Mouse (Mus musculus) MEL (cell line): Measurements from ENCODE around the gene Dusp1. TPM values are rescaled to one million over a fixed set of nuclear protein-coding genes. Genes with fewer than 3 reads are reported as not detected.

Experiments used
- DNase-seq: peaks from one replicate; pipeline ENCODE4 v3.0.0; 2011; ENCODE audit warnings: low read depth, low spot score
- H3K27ac ChIP-seq: 2 replicates; pipeline ENCODE4 v1.5.1; 2012; ENCODE audit warnings: low read depth, mild to moderate bottlenecking, control low read depth, low read length, moderate library complexity; ENCODE audit not compliant: control insufficient read depth
- H3K27me3 ChIP-seq, 2 experiments: fragments of 150-350 bp in 1 of 2; sonication (generic) in 1 of 2; 2 replicates each; pipeline ENCODE4 v1.6.1; 2012; ENCODE audit warnings: low read length in 2 of 2, mild to moderate bottlenecking in 2 of 2, improper control_type of control experiment in 1 of 2, moderate library complexity in 1 of 2; ENCODE audit not compliant: insufficient read depth in 2 of 2, control insufficient read depth in 1 of 2
- H3K36me3 ChIP-seq, 2 experiments: 2 replicates each; pipeline ENCODE4 v1.6.1; 2012 to 2014; ENCODE audit warnings: low read length in 2 of 2, improper control_type of control experiment in 1 of 2, inconsistent platforms in 1 of 2, mild to moderate bottlenecking in 1 of 2; ENCODE audit not compliant: insufficient read depth in 2 of 2, control insufficient read depth in 1 of 2
- H3K4me1 ChIP-seq, 2 experiments: fragments of 150-350 bp in 1 of 2; sonication (generic) in 1 of 2; 2 replicates each; pipeline ENCODE4 v1.6.1; 2012; ENCODE audit warnings: low read length in 2 of 2, improper control_type of control experiment in 1 of 2, mild to moderate bottlenecking in 1 of 2; ENCODE audit not compliant: insufficient read depth in 2 of 2, control insufficient read depth in 1 of 2
- H3K4me3 ChIP-seq, 2 experiments: fragments of 150-350 bp in 1 of 2; sonication (generic) in 1 of 2; 2 replicates each; pipeline ENCODE4 v1.5.1; 2012; ENCODE audit warnings: low read depth in 2 of 2, low read length in 2 of 2, mild to moderate bottlenecking in 2 of 2, moderate library complexity in 2 of 2, control low read depth in 1 of 2, improper control_type of control experiment in 1 of 2; ENCODE audit not compliant: control insufficient read depth in 1 of 2, insufficient read depth in 1 of 2
- H3K79me2 ChIP-seq: 2 replicates; pipeline ENCODE4 v1.6.1; 2012; ENCODE audit warnings: mild to moderate bottlenecking, low read length, moderate library complexity; ENCODE audit not compliant: control insufficient read depth, poor library complexity, insufficient read depth
- H3K9ac ChIP-seq: 2 replicates; pipeline ENCODE4 v1.6.1; 2012; ENCODE audit warnings: low read depth, mild to moderate bottlenecking, control low read depth, low read length, moderate library complexity; ENCODE audit not compliant: control insufficient read depth, poor library complexity, severe bottlenecking
- H3K9me3 ChIP-seq: fragments of 150-350 bp; sonication (generic); replicated peaks from 2 replicates; pipeline ENCODE4 v1.6.1; 2012; ENCODE audit warnings: mild to moderate bottlenecking, low read length, improper control_type of control experiment, moderate library complexity; ENCODE audit not compliant: insufficient read depth
- CHD1 ChIP-seq: IDR thresholded peaks from 2 replicates; pipeline ENCODE4 v1.6.1; 2012; ENCODE audit warnings: low read depth, mild to moderate bottlenecking, inconsistent platforms, low read length, improper control_type of control experiment
- CHD2 ChIP-seq: IDR thresholded peaks from 2 replicates; pipeline ENCODE4 v1.6.1; 2011; ENCODE audit warnings: low read length, improper control_type of control experiment
- ETS1 ChIP-seq: IDR thresholded peaks from 2 replicates; pipeline ENCODE4 v1.6.1; 2012; ENCODE audit warnings: low read depth, mild to moderate bottlenecking, inconsistent platforms, low read length, improper control_type of control experiment, moderate library complexity
- GATA1 ChIP-seq: IDR thresholded peaks from 2 replicates; pipeline ENCODE4 v1.6.1; 2011; ENCODE audit warnings: low read depth, low read length, improper control_type of control experiment
- HCFC1 ChIP-seq: IDR thresholded peaks from 2 replicates; pipeline ENCODE4 v1.6.1; 2012; ENCODE audit warnings: low read depth, mild to moderate bottlenecking, inconsistent platforms, low read length, improper control_type of control experiment, moderate library complexity
- KAT2A ChIP-seq: conservative IDR thresholded peaks from 2 replicates; pipeline ENCODE4 v1.6.1; 2012; ENCODE audit warnings: low read depth, low read length, improper control_type of control experiment, inconsistent platforms
- MAX ChIP-seq: IDR thresholded peaks from 2 replicates; pipeline ENCODE4 v1.6.1; 2011; ENCODE audit warnings: low read length, improper control_type of control experiment
- MAZ ChIP-seq: IDR thresholded peaks from 2 replicates; pipeline ENCODE4 v1.6.1; 2012; ENCODE audit warnings: low read depth, mild to moderate bottlenecking, inconsistent platforms, low read length, improper control_type of control experiment
- MXI1 ChIP-seq: IDR thresholded peaks from 2 replicates; pipeline ENCODE4 v1.6.1; 2011; ENCODE audit warnings: mild to moderate bottlenecking, low read depth, low read length, improper control_type of control experiment
- NRF1 ChIP-seq: IDR thresholded peaks from 2 replicates; pipeline ENCODE4 v1.6.1; 2014; ENCODE audit warnings: low read depth, mild to moderate bottlenecking, inconsistent platforms, low read length, improper control_type of control experiment, moderate library complexity; ENCODE audit not compliant: poor library complexity, insufficient read depth, severe bottlenecking
- POLR2A ChIP-seq, 2 experiments: IDR thresholded peaks; 2 replicates each; pipeline ENCODE4 v1.6.1; 2011 to 2012; ENCODE audit warnings: low read length in 2 of 2, mild to moderate bottlenecking in 2 of 2, control low read depth in 1 of 2, improper control_type of control experiment in 1 of 2, low read depth in 1 of 2, moderate library complexity in 1 of 2; ENCODE audit not compliant: control insufficient read depth in 1 of 2, insufficient read depth in 1 of 2, poor library complexity in 1 of 2
- POLR2AphosphoS2 ChIP-seq: IDR thresholded peaks from 2 replicates; pipeline ENCODE4 v1.6.1; 2011; ENCODE audit warnings: low read length, improper control_type of control experiment
- POLR2AphosphoS5 ChIP-seq: IDR thresholded peaks from 2 replicates; pipeline ENCODE4 v1.6.1; 2012; ENCODE audit warnings: low read depth, borderline replicate concordance, mild to moderate bottlenecking, inconsistent platforms, low read length, moderate library complexity, mixed read lengths
- RAD21 ChIP-seq: IDR thresholded peaks from 2 replicates; pipeline ENCODE4 v1.6.1; 2011; ENCODE audit warnings: mild to moderate bottlenecking, low read depth, low read length, improper control_type of control experiment
- RCOR1 ChIP-seq: IDR thresholded peaks from 2 replicates; pipeline ENCODE4 v1.6.1; 2012; ENCODE audit warnings: low read depth, mild to moderate bottlenecking, inconsistent platforms, low read length, improper control_type of control experiment
- SIN3A ChIP-seq: IDR thresholded peaks from 2 replicates; pipeline ENCODE4 v1.6.1; 2012; ENCODE audit warnings: low read length, improper control_type of control experiment, inconsistent platforms
- SMC3 ChIP-seq: IDR thresholded peaks from 2 replicates; pipeline ENCODE4 v1.6.1; 2011; ENCODE audit warnings: low read depth, low read length, improper control_type of control experiment
- TAL1 ChIP-seq: IDR thresholded peaks from 2 replicates; pipeline ENCODE4 v1.6.1; 2012; ENCODE audit warnings: mild to moderate bottlenecking, inconsistent platforms, low read length, moderate library complexity, mixed read lengths
- UBTF ChIP-seq: IDR thresholded peaks from 2 replicates; pipeline ENCODE4 v1.6.1; 2012; ENCODE audit warnings: low read depth, mild to moderate bottlenecking, inconsistent platforms, low read length, improper control_type of control experiment, moderate library complexity, borderline replicate concordance; ENCODE audit not compliant: insufficient read depth
- USF1 ChIP-seq: IDR thresholded peaks from 2 replicates; pipeline ENCODE4 v1.6.1; 2014; ENCODE audit warnings: low read depth, mild to moderate bottlenecking, inconsistent platforms, low read length, improper control_type of control experiment, moderate library complexity
- ZMIZ1 ChIP-seq: IDR thresholded peaks from 2 replicates; pipeline ENCODE4 v1.6.1; 2012; ENCODE audit warnings: low read depth, mild to moderate bottlenecking, inconsistent platforms, low read length, improper control_type of control experiment, moderate library complexity
- polyA plus RNA-seq, 2 experiments: library from polyadenylated mRNA; stranded (reverse) in 1 of 2; unstranded in 1 of 2; fragments of >175 nt in 1 of 2; fragments of >200 nt in 1 of 2; gene quantifications; 2 replicates each; pipeline versions ENCODE4 v1.2.1 to v1.2.4; 2012; ENCODE audit warnings: low replicate concordance in 2 of 2, low read depth in 1 of 2; ENCODE audit not compliant: insufficient read length in 2 of 2, insufficient read depth in 1 of 2, missing spikeins in 1 of 2
- total RNA-seq: library from RNA; depleted of rRNA; stranded (reverse); fragments of 300-350 nt; gene quantifications from 2 replicates; pipeline ENCODE4 v1.2.3, GENCODE M21; 2012

The Dusp1 gene
- total and polyA plus RNA-seq, 3 experiments = 0.96 to 5.0 TPM; not detected in 1

DNA sequence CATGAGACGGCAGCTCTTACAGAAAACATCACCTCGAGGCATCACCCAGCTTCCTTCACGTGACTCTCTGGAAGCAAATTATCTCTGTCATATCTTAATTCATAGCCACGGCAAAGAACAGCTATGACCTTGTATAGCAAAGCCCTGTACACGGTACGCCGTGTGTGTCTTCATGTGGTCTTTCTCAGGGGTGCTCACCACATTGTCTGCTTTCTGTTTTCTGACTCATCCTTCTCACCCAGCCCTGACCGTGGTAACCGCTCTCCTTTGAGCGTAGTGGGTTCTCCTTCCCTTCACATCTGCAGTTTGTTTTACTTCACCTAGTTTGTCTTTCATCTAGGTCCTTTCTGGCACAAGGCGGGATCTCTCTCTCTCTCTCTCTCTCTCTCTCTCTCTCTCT, 10.3 kb upstream of the Dusp1 start:
- Histone ChIP-seq H3K27ac (no peak overlapping the region), H3K79me2 (peaks cover 12% of the 10 kb centered on the region), H3K9me3 (no peaks in the 10 kb centered on the region), H3K4me3 (no peak overlapping the region), H3K9ac (no peak overlapping the region), H3K27me3 (no peaks in the 10 kb centered on the region), H3K4me1 (peaks cover 0 to 17% of the 10 kb centered on the region in 2 experiments), H3K36me3 (peaks cover 0 to 14% of the 10 kb centered on the region in 2 experiments; a peak in 3 of 4 replicates)
- DNase-seq = no peak
- TF ChIP-seq ETS1 = no peak
- no peak for TF ChIP-seq MAZ
- no peak for TF ChIP-seq KAT2A
- TF ChIP-seq CHD2 = no peak
- TF ChIP-seq RAD21 = no peak
- no peak for TF ChIP-seq RCOR1
- TF ChIP-seq POLR2A (IDR thresholded peaks at IDR 0.05; ENCODE audit: control insufficient read depth in 1 of 2, insufficient read depth in 1 of 2, low read depth in 1 of 2, low read length in 2 of 2, poor library complexity in 1 of 2) = no peak
- TF ChIP-seq MXI1 = no peak
- TF ChIP-seq ZMIZ1 = no peak
- no peak for TF ChIP-seq USF1
- TF ChIP-seq NRF1 = no peak
- TF ChIP-seq POLR2AphosphoS5 = no peak
- TF ChIP-seq SIN3A = no peak
- TF ChIP-seq HCFC1 = no peak
- no peak for TF ChIP-seq UBTF
- no peak for TF ChIP-seq MAX
- TF ChIP-seq CHD1 = no peak
- no peak for TF ChIP-seq GATA1
- no peak for TF ChIP-seq TAL1
- no peak for TF ChIP-seq POLR2AphosphoS2

DNA sequence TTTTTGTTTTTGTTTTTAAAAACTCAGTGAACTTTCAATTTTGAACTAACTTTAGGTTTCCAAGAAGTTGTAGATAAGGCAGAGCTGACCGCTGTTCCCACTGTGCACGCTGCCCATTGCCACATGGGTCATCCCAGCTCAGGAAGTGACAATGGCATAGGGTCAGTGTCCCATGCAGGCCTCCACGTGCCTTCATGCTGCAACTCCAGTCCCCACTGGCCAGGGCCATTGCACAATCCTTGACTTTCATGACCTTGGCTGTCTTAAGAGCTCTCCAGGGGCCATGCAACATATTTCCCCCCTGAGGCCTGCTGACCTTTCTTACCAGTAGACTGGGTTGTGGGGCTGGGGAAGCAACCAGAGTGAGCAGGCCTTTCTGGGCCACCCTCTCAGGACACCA, 9.4 kb upstream of the Dusp1 start:
- no peak overlapping the region for H3K4me3 ChIP-seq
- no peaks in the 10 kb centered on the region for H3K27me3 ChIP-seq
- peaks cover 0 to 14% of the 10 kb centered on the region in 2 experiments; a peak in 3 of 4 replicates for H3K36me3 ChIP-seq
- H3K4me1 ChIP-seq = peaks cover 0 to 17% of the 10 kb centered on the region in 2 experiments
- no peak overlapping the region for H3K27ac ChIP-seq
- TF ChIP-seq SMC3 = no peak
- no peak for TF ChIP-seq POLR2AphosphoS2
- no peak overlapping the region for H3K9ac ChIP-seq
- H3K9me3 ChIP-seq = no peaks in the 10 kb centered on the region
- H3K79me2 ChIP-seq = peaks cover 12% of the 10 kb centered on the region
- DNase-seq = no peak
